Comparison of ENCODE assay signal across 8 mouse cellular contexts in the genomic region with DNA sequence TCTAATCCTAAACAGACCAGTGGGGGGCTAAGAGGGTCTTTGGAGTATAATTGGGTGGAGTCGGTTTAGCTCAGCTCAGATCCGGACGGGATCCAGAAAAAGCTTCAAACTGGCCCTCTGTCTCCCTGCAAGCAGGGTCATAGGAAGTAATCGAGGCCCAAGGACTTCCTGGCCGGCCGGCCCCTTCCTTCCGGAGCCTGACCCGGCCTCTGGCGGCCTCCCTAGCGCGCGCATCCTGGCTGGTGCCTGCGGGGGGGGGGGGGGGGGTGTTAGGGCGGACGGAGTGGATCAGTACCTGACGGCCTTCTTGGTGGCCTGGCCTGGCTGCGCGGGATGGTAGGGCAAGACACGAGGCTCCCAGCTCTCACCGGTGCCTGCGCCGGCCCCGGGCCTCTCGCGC. TPM values are rescaled to one million over a fixed set of nuclear protein-coding genes. Genes with fewer than 3 reads are reported as not detected.
A peak's percentile ranks its signal among the peaks of the same experiment; 100 is the strongest.
DNase-seq lines count a peak whose midpoint lies in the region; ATAC-seq and TF ChIP-seq lines count a peak whose summit lies in the region.

No protein-coding gene starts in this region.

- H3K4me1 ChIP-seq in ES-E14 (ENCODE audit: control insufficient read depth in 2 of 2, insufficient read depth in 2 of 2, low read length in 2 of 2, poor library complexity in 1 of 2) = peaks cover 4 to 8% of the 10 kb centered on the region in 2 experiments; a peak in 2 of 4 replicates
- peaks cover 37% of the 10 kb centered on the region for H3K4me1 ChIP-seq in forebrain, embryonic 13.5 days
- peaks cover 22% of the 10 kb centered on the region for H3K4me1 ChIP-seq in intestine, embryonic 16.5 days (ENCODE audit: control insufficient read depth, insufficient read depth, low read length)
- H3K4me1 ChIP-seq in lung, adult 2 months (ENCODE audit: control insufficient read depth, insufficient read depth, low read length) = peaks cover 14% of the 10 kb centered on the region; the same call in 1 of the 2 replicates
- H3K4me1 ChIP-seq in stomach, embryonic 15.5 days = peaks cover 24% of the 10 kb centered on the region

- peaks cover 16% of the 10 kb centered on the region for H3K27me3 ChIP-seq in forebrain, embryonic 13.5 days
- peaks cover 18% of the 10 kb centered on the region for H3K27me3 ChIP-seq in intestine, embryonic 16.5 days (replicated peaks; ENCODE audit: control insufficient read depth, insufficient read depth, low read length)
- H3K27me3 ChIP-seq in stomach, embryonic 15.5 days (replicated peaks) = peaks cover 30% of the 10 kb centered on the region

- no peak for ATAC-seq in forebrain, embryonic 13.5 days
- no peak; the same call in 1 of the 2 replicates for ATAC-seq in intestine, embryonic 16.5 days
- peak; percentile 0; the same call in 1 of the 2 replicates for ATAC-seq in stomach, embryonic 15.5 days (ENCODE audit: insufficient read depth, low FRiP score, low read depth)

- peak overlapping the region; percentile 90 for H3K4me2 ChIP-seq in forebrain, embryonic 13.5 days
- H3K4me2 ChIP-seq in intestine, embryonic 16.5 days (ENCODE audit: low read depth, low read length) = peak overlapping the region; percentile 79
- H3K4me2 ChIP-seq in stomach, embryonic 15.5 days = peak overlapping the region; percentile 80

- in situ Hi-C loops in ES-E14 (cut with MboI; ENCODE audit: low sequenced_read_pairs in 2 of 2, unreplicated experiment in 2 of 2) = no loop called here

- peak overlapping the region; percentile 63 to 84 for H3K4me3 ChIP-seq in ES-E14 (ENCODE audit: insufficient read depth in 1 of 2, low read depth in 1 of 2, low read length in 2 of 2, poor library complexity in 1 of 2, severe bottlenecking in 1 of 2)
- peak overlapping the region; percentile 87 for H3K4me3 ChIP-seq in forebrain, embryonic 13.5 days
- H3K4me3 ChIP-seq in intestine, embryonic 16.5 days (ENCODE audit: low read length) = peak overlapping the region; percentile 85
- peak overlapping the region; percentile 89 for H3K4me3 ChIP-seq in lung, adult 2 months (replicated peaks; ENCODE audit: extremely low read depth, low read depth, low read length)
- peak overlapping the region; percentile 80 for H3K4me3 ChIP-seq in stomach, embryonic 15.5 days (replicated peaks)

- TF ChIP-seq CTCF in lung, adult 2 months (IDR thresholded peaks at IDR 0.05; ENCODE audit: insufficient read depth, low read length) = no peak

- H3K9me3 ChIP-seq in ES-E14 (ENCODE audit: control insufficient read depth, insufficient read depth, low read depth, low read length) = no peaks in the 10 kb centered on the region
- H3K9me3 ChIP-seq in forebrain, embryonic 13.5 days (replicated peaks) = no peaks in the 10 kb centered on the region
- H3K9me3 ChIP-seq in intestine, embryonic 16.5 days (ENCODE audit: control insufficient read depth, low read length) = no peaks in the 10 kb centered on the region
- H3K9me3 ChIP-seq in stomach, embryonic 15.5 days = no peaks in the 10 kb centered on the region

- H3K36me3 ChIP-seq in ES-E14 (ENCODE audit: control insufficient read depth, insufficient read depth, low read length, poor library complexity, severe bottlenecking) = peaks cover 27% of the 10 kb centered on the region
- H3K36me3 ChIP-seq in forebrain, embryonic 13.5 days (ENCODE audit: poor library complexity, severe bottlenecking) = peaks cover 47% of the 10 kb centered on the region
- peaks cover 23% of the 10 kb centered on the region for H3K36me3 ChIP-seq in intestine, embryonic 16.5 days (ENCODE audit: control insufficient read depth, insufficient read depth, low read length)
- peaks cover 16% of the 10 kb centered on the region for H3K36me3 ChIP-seq in stomach, embryonic 15.5 days

- peak overlapping the region; percentile 83 for H3K9ac ChIP-seq in ES-E14 (ENCODE audit: insufficient read depth, low read depth, low read length, poor library complexity, severe bottlenecking)
- peak overlapping the region; percentile 87 for H3K9ac ChIP-seq in forebrain, embryonic 13.5 days
- peak overlapping the region; percentile 83 for H3K9ac ChIP-seq in intestine, embryonic 16.5 days (ENCODE audit: low read depth, low read length)
- peak overlapping the region; percentile 53 for H3K9ac ChIP-seq in stomach, embryonic 15.5 days

- TF ChIP-seq POLR2A in lung, adult 2 months (IDR thresholded peaks at IDR 0.05; ENCODE audit: borderline replicate concordance, extremely low read depth, low read depth, low read length) = no peak

- 0% methylated on average over 18 of the region's 25 CpGs for WGBS in forebrain, embryonic 13.5 days
- under 1% methylated on average over 22 of the region's 25 CpGs for WGBS in intestine, embryonic 16.5 days
- under 1% methylated on average over 25 of the region's 25 CpGs for WGBS in lung, adult 2 months
- under 1% methylated on average over 20 of the region's 25 CpGs for WGBS in stomach, embryonic 15.5 days

- H3K27ac ChIP-seq in ES-E14 (ENCODE audit: insufficient read depth, low read depth, low read length, poor library complexity, severe bottlenecking) = no peak overlapping the region
- H3K27ac ChIP-seq in forebrain, embryonic 13.5 days = peak overlapping the region; percentile 85
- H3K27ac ChIP-seq in intestine, embryonic 16.5 days (ENCODE audit: low read length) = peak overlapping the region; percentile 83
- peak overlapping the region; percentile 76 for H3K27ac ChIP-seq in stomach, embryonic 15.5 days

- DNase-seq in 3T3-L1 (ENCODE audit: low read depth, low spot score) (peak; percentile 69), ES-E14 (ENCODE audit: low read depth, low spot score) (no peak)
- DNase-seq in lung, adult 2 months = no peak
- DNase-seq in left cerebral cortex, adult 11 months (ENCODE audit: low spot score) = no peak
- DNase-seq in right cerebral cortex, adult 2 months (ENCODE audit: low spot score in 2 of 2) = no peak

TF ChIP-seq in ES-E14, 5 proteins besides CTCF, POLR2A, EP300 and RAD21:
- TF ChIP-seq ZNF384 (IDR thresholded peaks at IDR 0.05; ENCODE audit: low read depth, low read length) = no peak
- no peak for TF ChIP-seq CHD2 (IDR thresholded peaks at IDR 0.05; ENCODE audit: low read depth, low read length)
- no peak for TF ChIP-seq HCFC1 (IDR thresholded peaks at IDR 0.05; ENCODE audit: borderline replicate concordance, insufficient read depth, low read length)
- no peak for TF ChIP-seq ZC3H11A (IDR thresholded peaks at IDR 0.05; ENCODE audit: borderline replicate concordance, low read depth, low read length)
- TF ChIP-seq MAFK (IDR thresholded peaks at IDR 0.05; ENCODE audit: insufficient read depth, low read depth, low read length) = no peak
TF ChIP-seq in ES-E14: peak in this region for 0.

RNA-seq across cellular contexts. Expression of gene Chpf, which starts 0.6 kb away (rescaled TPM):
- total RNA-seq in ES-E14 (2012; rRNA removed) = 43.5 and 80.3 TPM in 2 replicates
- polyA plus RNA-seq in forebrain, embryonic 13.5 days (2015; fragmentation: Nextera tagmentation; extraction: Ambion mirVana) = 16.9 and 18.6 TPM in 2 replicates
- 25.2 and 28.8 TPM in 2 replicates for polyA plus RNA-seq in intestine, embryonic 16.5 days (2015; fragmentation: Nextera tagmentation; extraction: Ambion mirVana)
- 89.7 and 127 TPM in 2 replicates for polyA plus RNA-seq in lung, adult 2 months (2012; rRNA removed)
- polyA plus RNA-seq in stomach, embryonic 15.5 days (2015; fragmentation: Nextera tagmentation; extraction: Ambion mirVana) = 40.9 and 41.9 TPM in 2 replicates

RNA-seq across cellular contexts. Expression of gene Tmem198, which starts 0.8 kb away (rescaled TPM):
- 1.6 TPM in 2 replicates for total RNA-seq in ES-E14 (2012; rRNA removed)
- polyA plus RNA-seq in forebrain, embryonic 13.5 days (2015; fragmentation: Nextera tagmentation; extraction: Ambion mirVana) = 34.0 and 35.5 TPM in 2 replicates
- 1.5 and 1.9 TPM in 2 replicates for polyA plus RNA-seq in intestine, embryonic 16.5 days (2015; fragmentation: Nextera tagmentation; extraction: Ambion mirVana)
- 5.2 and 7.4 TPM in 2 replicates for polyA plus RNA-seq in lung, adult 2 months (2012; rRNA removed)
- 2.3 and 2.7 TPM in 2 replicates for polyA plus RNA-seq in stomach, embryonic 15.5 days (2015; fragmentation: Nextera tagmentation; extraction: Ambion mirVana)

RNA-seq across cellular contexts. Expression of gene Obsl1, which starts 27.8 kb away (rescaled TPM):
- 45.0 and 52.2 TPM in 2 replicates for total RNA-seq in ES-E14 (2012; rRNA removed)
- polyA plus RNA-seq in forebrain, embryonic 13.5 days (2015; fragmentation: Nextera tagmentation; extraction: Ambion mirVana) = 15.5 and 17.2 TPM in 2 replicates
- polyA plus RNA-seq in intestine, embryonic 16.5 days (2015; fragmentation: Nextera tagmentation; extraction: Ambion mirVana) = 38.7 and 42.7 TPM in 2 replicates
- 20.7 and 26.1 TPM in 2 replicates for polyA plus RNA-seq in lung, adult 2 months (2012; rRNA removed)
- polyA plus RNA-seq in stomach, embryonic 15.5 days (2015; fragmentation: Nextera tagmentation; extraction: Ambion mirVana) = 75.1 and 84.0 TPM in 2 replicates

RNA-seq across cellular contexts. Expression of gene Asic4, which starts 28.3 kb away (rescaled TPM):
- total RNA-seq in ES-E14 (2012; rRNA removed) = not detected in 2 replicates
- 4.0 and 5.4 TPM in 2 replicates for polyA plus RNA-seq in forebrain, embryonic 13.5 days (2015; fragmentation: Nextera tagmentation; extraction: Ambion mirVana)
- polyA plus RNA-seq in intestine, embryonic 16.5 days (2015; fragmentation: Nextera tagmentation; extraction: Ambion mirVana) = 2.0 and 2.4 TPM in 2 replicates
- 0.05 TPM in 1 of 2 replicates, not detected in the other for polyA plus RNA-seq in lung, adult 2 months (2012; rRNA removed)
- 2.0 and 2.1 TPM in 2 replicates for polyA plus RNA-seq in stomach, embryonic 15.5 days (2015; fragmentation: Nextera tagmentation; extraction: Ambion mirVana)

RNA-seq across cellular contexts. Expression of gene Inha, which starts 28.4 kb away (rescaled TPM):
- 0.80 and 1.6 TPM in 2 replicates for total RNA-seq in ES-E14 (2012; rRNA removed)
- 5.8 and 8.0 TPM in 2 replicates for polyA plus RNA-seq in forebrain, embryonic 13.5 days (2015; fragmentation: Nextera tagmentation; extraction: Ambion mirVana)
- polyA plus RNA-seq in intestine, embryonic 16.5 days (2015; fragmentation: Nextera tagmentation; extraction: Ambion mirVana) = 6.6 and 7.3 TPM in 2 replicates
- polyA plus RNA-seq in lung, adult 2 months (2012; rRNA removed) = 13.6 and 14.3 TPM in 2 replicates
- polyA plus RNA-seq in stomach, embryonic 15.5 days (2015; fragmentation: Nextera tagmentation; extraction: Ambion mirVana) = 8.0 and 9.6 TPM in 2 replicates
